Mouse (Mus musculus): ENCODE results near the gene Slc39a13. TPM values are rescaled to one million over a fixed set of nuclear protein-coding genes. Genes with fewer than 3 reads are reported as not detected.

Slc39a13 gene
- polyA plus RNA-seq, 1 experiment from 2014 or later, result 64.8 TPM

- DNase-seq (ENCODE audit: low spot score), result no peak
- Histone ChIP-seq H3K9me3 (ENCODE audit: control insufficient read depth, low read length) (no peaks in the 10 kb centered on the region), H3K4me3 (ENCODE audit: low read depth, low read length) (no peak overlapping the region), H3K4me1 (ENCODE audit: control insufficient read depth, insufficient read depth, low read length) (peaks cover 12% of the 10 kb centered on the region; the same call in 1 of the 2 replicates), H3K27ac (replicated peaks; ENCODE audit: low read depth, low read length) (no peak overlapping the region), H3K27me3 (replicated peaks; ENCODE audit: control insufficient read depth, insufficient read depth, low read length) (no peaks in the 10 kb centered on the region), H3K4me2 (ENCODE audit: low read depth, low read length) (no peak overlapping the region), H3K9ac (ENCODE audit: low read depth, low read length) (no peak overlapping the region), H3K36me3 (ENCODE audit: control insufficient read depth, insufficient read depth, low read length) (peaks cover 52% of the 10 kb centered on the region)
- 38% methylated on average over 3 of the region's 3 CpGs for WGBS
- no peak for ATAC-seq (ENCODE audit: low read depth)
Observed at GRCm38 (mm10) chr2:91065544-91065943, 4.7 kb downstream of the Slc39a13 start.

- Histone ChIP-seq H3K4me2 (ENCODE audit: low read depth, low read length) (no peak overlapping the region), H3K9me3 (ENCODE audit: control insufficient read depth, low read length) (no peaks in the 10 kb centered on the region), H3K27me3 (replicated peaks; ENCODE audit: control insufficient read depth, insufficient read depth, low read length) (no peaks in the 10 kb centered on the region), H3K9ac (ENCODE audit: low read depth, low read length) (no peak overlapping the region), H3K4me3 (ENCODE audit: low read depth, low read length) (no peak overlapping the region), H3K27ac (replicated peaks; ENCODE audit: low read depth, low read length) (no peak overlapping the region), H3K36me3 (ENCODE audit: control insufficient read depth, insufficient read depth, low read length) (peaks cover 62% of the 10 kb centered on the region), H3K4me1 (ENCODE audit: control insufficient read depth, insufficient read depth, low read length) (peaks cover 11% of the 10 kb centered on the region; the same call in 1 of the 2 replicates)
- DNase-seq (ENCODE audit: low spot score) (no peak), ATAC-seq (ENCODE audit: low read depth) (no peak)
- 87% methylated on average over 6 of the region's 6 CpGs for WGBS
Observed at GRCm38 (mm10) chr2:91064211-91064610, 6.0 kb downstream of the Slc39a13 start.

- DNase-seq (ENCODE audit: low spot score) (no peak), ATAC-seq (ENCODE audit: low read depth) (no peak)
- no peak overlapping the region for H3K9ac ChIP-seq (ENCODE audit: low read depth, low read length)
- no peak overlapping the region for H3K4me3 ChIP-seq (ENCODE audit: low read depth, low read length)
- H3K27me3 ChIP-seq (replicated peaks; ENCODE audit: control insufficient read depth, insufficient read depth, low read length), result no peaks in the 10 kb centered on the region
- H3K9me3 ChIP-seq (ENCODE audit: control insufficient read depth, low read length), result no peaks in the 10 kb centered on the region
- H3K4me1 ChIP-seq (ENCODE audit: control insufficient read depth, insufficient read depth, low read length), result no peaks in the 10 kb centered on the region
- WGBS, result 89% methylated on average over 16 of the region's 16 CpGs
- H3K36me3 ChIP-seq (ENCODE audit: control insufficient read depth, insufficient read depth, low read length), result peaks cover 74% of the 10 kb centered on the region
- H3K27ac ChIP-seq (replicated peaks; ENCODE audit: low read depth, low read length), result peak overlapping the region; percentile 61; the same call in 1 of the 2 replicates
- no peak overlapping the region for H3K4me2 ChIP-seq (ENCODE audit: low read depth, low read length)
Observed at GRCm38 (mm10) chr2:91062779-91063606, 7.2 kb downstream of the Slc39a13 start.

- 70% methylated on average over 6 of the region's 6 CpGs for WGBS
- Histone ChIP-seq H3K9me3 (ENCODE audit: control insufficient read depth, low read length) (no peaks in the 10 kb centered on the region), H3K4me2 (ENCODE audit: low read depth, low read length) (no peak overlapping the region), H3K36me3 (ENCODE audit: control insufficient read depth, insufficient read depth, low read length) (peaks cover 79% of the 10 kb centered on the region), H3K27me3 (replicated peaks; ENCODE audit: control insufficient read depth, insufficient read depth, low read length) (no peaks in the 10 kb centered on the region), H3K4me3 (ENCODE audit: low read depth, low read length) (no peak overlapping the region), H3K27ac (replicated peaks; ENCODE audit: low read depth, low read length) (peak overlapping the region; percentile 61), H3K4me1 (ENCODE audit: control insufficient read depth, insufficient read depth, low read length) (no peaks in the 10 kb centered on the region), H3K9ac (ENCODE audit: low read depth, low read length) (no peak overlapping the region)
- ATAC-seq (ENCODE audit: low read depth), result peak; percentile 70
- DNase-seq (ENCODE audit: low spot score), result peak; percentile 74
Observed at GRCm38 (mm10) chr2:91061849-91062481, 8.3 kb downstream of the Slc39a13 start.

- DNase-seq (ENCODE audit: low spot score) (peak; percentile 61), ATAC-seq (ENCODE audit: low read depth) (peak; percentile 53)
- Histone ChIP-seq H3K27me3 (replicated peaks; ENCODE audit: control insufficient read depth, insufficient read depth, low read length) (no peaks in the 10 kb centered on the region), H3K4me3 (ENCODE audit: low read depth, low read length) (no peak overlapping the region), H3K36me3 (ENCODE audit: control insufficient read depth, insufficient read depth, low read length) (peaks cover 80% of the 10 kb centered on the region), H3K4me2 (ENCODE audit: low read depth, low read length) (no peak overlapping the region), H3K9me3 (ENCODE audit: control insufficient read depth, low read length) (no peaks in the 10 kb centered on the region), H3K4me1 (ENCODE audit: control insufficient read depth, insufficient read depth, low read length) (no peaks in the 10 kb centered on the region), H3K27ac (replicated peaks; ENCODE audit: low read depth, low read length) (no peak overlapping the region; the same call in 1 of the 2 replicates), H3K9ac (ENCODE audit: low read depth, low read length) (no peak overlapping the region)
- 78% methylated on average over 10 of the region's 10 CpGs for WGBS
Observed at GRCm38 (mm10) chr2:91060544-91061355, 9.5 kb downstream of the Slc39a13 start.

- Histone ChIP-seq H3K27me3 (replicated peaks; ENCODE audit: control insufficient read depth, insufficient read depth, low read length) (no peaks in the 10 kb centered on the region), H3K4me2 (ENCODE audit: low read depth, low read length) (no peak overlapping the region), H3K9me3 (ENCODE audit: control insufficient read depth, low read length) (no peaks in the 10 kb centered on the region), H3K4me3 (ENCODE audit: low read depth, low read length) (no peak overlapping the region), H3K9ac (ENCODE audit: low read depth, low read length) (no peak overlapping the region), H3K36me3 (ENCODE audit: control insufficient read depth, insufficient read depth, low read length) (peaks cover 84% of the 10 kb centered on the region), H3K27ac (replicated peaks; ENCODE audit: low read depth, low read length) (no peak overlapping the region; the same call in 1 of the 2 replicates), H3K4me1 (ENCODE audit: control insufficient read depth, insufficient read depth, low read length) (peaks cover 6% of the 10 kb centered on the region; the same call in 1 of the 2 replicates)
- 78% methylated on average over 2 of the region's 2 CpGs for WGBS
- ATAC-seq (ENCODE audit: low read depth) (no peak), DNase-seq (ENCODE audit: low spot score) (no peak)
Observed at GRCm38 (mm10) chr2:91059376-91059775, 10.8 kb downstream of the Slc39a13 start.

GRCm38 (mm10) chr2:91058435-91058834 is 11.8 kb downstream of the Slc39a13 start:
- WGBS, result 61% methylated on average over 5 of the region's 5 CpGs
- Histone ChIP-seq H3K27me3 (replicated peaks; ENCODE audit: control insufficient read depth, insufficient read depth, low read length) (no peaks in the 10 kb centered on the region), H3K4me3 (ENCODE audit: low read depth, low read length) (no peak overlapping the region), H3K9me3 (ENCODE audit: control insufficient read depth, low read length) (no peaks in the 10 kb centered on the region), H3K27ac (replicated peaks; ENCODE audit: low read depth, low read length) (no peak overlapping the region), H3K36me3 (ENCODE audit: control insufficient read depth, insufficient read depth, low read length) (peaks cover 74% of the 10 kb centered on the region), H3K9ac (ENCODE audit: low read depth, low read length) (no peak overlapping the region), H3K4me1 (ENCODE audit: control insufficient read depth, insufficient read depth, low read length) (peaks cover 6% of the 10 kb centered on the region; the same call in 1 of the 2 replicates), H3K4me2 (ENCODE audit: low read depth, low read length) (no peak overlapping the region)
- ATAC-seq (ENCODE audit: low read depth), result no peak
- DNase-seq (ENCODE audit: low spot score), result no peak

- H3K27ac ChIP-seq (replicated peaks; ENCODE audit: low read depth, low read length), result peak within 1 kb of the TSS; percentile 88
- H3K4me3 ChIP-seq (ENCODE audit: low read depth, low read length), result peak within 1 kb of the TSS; percentile 80
- DNase-seq (ENCODE audit: low spot score) (peak; percentile 96), ATAC-seq (ENCODE audit: low read depth) (peak; percentile 99)
- H3K9ac ChIP-seq (ENCODE audit: low read depth, low read length), result peak within 1 kb of the TSS; percentile 90
- peaks cover 6% of the 10 kb centered on the region; the same call in 1 of the 2 replicates for H3K4me1 ChIP-seq (ENCODE audit: control insufficient read depth, insufficient read depth, low read length)
- no peaks in the 10 kb centered on the region for H3K27me3 ChIP-seq (replicated peaks; ENCODE audit: control insufficient read depth, insufficient read depth, low read length)
- peak within 1 kb of the TSS; percentile 96 for H3K4me2 ChIP-seq (ENCODE audit: low read depth, low read length)
- H3K36me3 ChIP-seq (ENCODE audit: control insufficient read depth, insufficient read depth, low read length), result peaks cover 41% of the 10 kb centered on the region
- no peaks in the 10 kb centered on the region for H3K9me3 ChIP-seq (ENCODE audit: control insufficient read depth, low read length)
- 1% methylated on average over 40 of the region's 40 CpGs for WGBS
Observed at GRCm38 (mm10) chr2:91053934-91054382, 16.3 kb downstream of the Slc39a13 start, which contains the start of gene Psmc3. Gene Psmc3 (plus strand): TSS chr2:91054009.

Data from embryonic facial prominence, embryonic 14.5 days (tissue).